Mouse (Mus musculus) forebrain, embryonic 10.5 days (tissue): Measurements from ENCODE around the gene Vps25. TPM values are rescaled to one million over a fixed set of nuclear protein-coding genes. Genes with fewer than 3 reads are reported as not detected.

Source experiments
- DNase-seq: peaks from one replicate; pipeline ENCODE4 v3.0.0-alpha.2; 2017; ENCODE audit warnings: low spot score; ENCODE audit errors: extremely low spot score
- H3K27ac ChIP-seq: fragments of 300-500 bp; sonication (generic); 2 replicates; pipeline ENCODE4 v1.5.1; 2016; ENCODE audit warnings: mild to moderate bottlenecking
- H3K27me3 ChIP-seq: fragments of 300-500 bp; sonication (generic); 2 replicates; pipeline ENCODE4 v1.6.1; 2016; ENCODE audit warnings: mild to moderate bottlenecking; ENCODE audit not compliant: poor library complexity, severe bottlenecking
- H3K36me3 ChIP-seq: fragments of 300-500 bp; sonication (generic); replicated peaks from 2 replicates; pipeline ENCODE4 v1.6.1; 2016; ENCODE audit warnings: mild to moderate bottlenecking, moderate library complexity
- H3K4me1 ChIP-seq: fragments of 300-500 bp; sonication (generic); 2 replicates; pipeline ENCODE4 v1.6.1; 2016
- H3K4me3 ChIP-seq: fragments of 300-500 bp; sonication (generic); 2 replicates; pipeline ENCODE4 v1.5.1; 2016; ENCODE audit warnings: mild to moderate bottlenecking, moderate library complexity
- H3K9me3 ChIP-seq: fragments of 300-500 bp; sonication (generic); 2 replicates; pipeline ENCODE4 v1.6.1; 2016; ENCODE audit warnings: mild to moderate bottlenecking, moderate library complexity
- WGBS: fragments of 180-500 bp; shearing (Covaris S2); methylation state at CpG from one replicate; pipeline ENCODE4 v1.1.7; 2016; 5-methylcytosine and 5-hydroxymethylcytosine counted together
- polyA plus RNA-seq: library from polyadenylated mRNA; unstranded; fragments of >200 nt; fragmentation: Nextera tagmentation; extraction: Ambion mirVana; gene quantifications from 2 replicates; pipeline ENCODE4 v1.2.1, GENCODE M21; 2016

The Vps25 gene
- 128 and 129 TPM in 2 replicates for polyA plus RNA-seq

- peaks cover 20% of the 10 kb centered on the region for H3K4me1 ChIP-seq
- H3K27ac ChIP-seq = peak within 1 kb of the TSS; percentile 92
- peak; percentile 88 for DNase-seq
- no peaks in the 10 kb centered on the region for H3K27me3 ChIP-seq
- H3K36me3 ChIP-seq = peaks cover 27% of the 10 kb centered on the region
- under 1% methylated on average over 40 of the region's 40 CpGs for WGBS
- H3K4me3 ChIP-seq = peak within 1 kb of the TSS; percentile 78
- H3K9me3 ChIP-seq = no peaks in the 10 kb centered on the region
Measured at GRCm38 (mm10) chr11:101253613-101254389, at the start of gene Vps25. Gene Vps25, plus strand, starts transcription at chr11:101253707.

- peaks cover 38% of the 10 kb centered on the region for H3K36me3 ChIP-seq
- DNase-seq = no peak
- H3K27me3 ChIP-seq = no peaks in the 10 kb centered on the region
- H3K4me3 ChIP-seq = no peak overlapping the region
- no peaks in the 10 kb centered on the region for H3K9me3 ChIP-seq
- 59% methylated on average over 3 of the region's 3 CpGs for WGBS
- no peak overlapping the region for H3K27ac ChIP-seq
- H3K4me1 ChIP-seq = no peaks in the 10 kb centered on the region
Measured at GRCm38 (mm10) chr11:101211970-101212369, 41.5 kb upstream of the Vps25 start.

- Histone ChIP-seq H3K36me3 (peaks cover 18% of the 10 kb centered on the region), H3K27me3 (no peaks in the 10 kb centered on the region), H3K27ac (no peak overlapping the region), H3K4me1 (no peaks in the 10 kb centered on the region), H3K9me3 (no peaks in the 10 kb centered on the region), H3K4me3 (no peak overlapping the region)
- WGBS = 91% methylated on average over 5 of the region's 5 CpGs
- DNase-seq = no peak
Measured at GRCm38 (mm10) chr11:101216936-101217335, 36.6 kb upstream of the Vps25 start.

GRCm38 (mm10) chr11:101218436-101219055 is 35.0 kb upstream of the Vps25 start:
- 86% methylated on average over 10 of the region's 10 CpGs for WGBS
- no peak for DNase-seq
- no peaks in the 10 kb centered on the region for H3K27me3 ChIP-seq

GRCm38 (mm10) chr11:101220853-101221252 is 32.7 kb upstream of the Vps25 start:
- Histone ChIP-seq H3K27me3 (no peaks in the 10 kb centered on the region), H3K36me3 (no peaks in the 10 kb centered on the region), H3K4me3 (no peak overlapping the region), H3K9me3 (no peaks in the 10 kb centered on the region), H3K27ac (no peak overlapping the region), H3K4me1 (peaks cover 5% of the 10 kb centered on the region)
- no peak for DNase-seq
- 71% methylated on average over 2 of the region's 2 CpGs for WGBS

More at GRCm38 (mm10) chr11:101218436-101219055, 35.0 kb upstream of the Vps25 start:
- Histone ChIP-seq H3K4me1 (no peaks in the 10 kb centered on the region), H3K27ac (no peak overlapping the region), H3K4me3 (no peak overlapping the region), H3K36me3 (peaks cover 10% of the 10 kb centered on the region; the same call in 1 of the 2 replicates), H3K9me3 (no peaks in the 10 kb centered on the region)

- WGBS = 92% methylated on average over 8 of the region's 8 CpGs
Measured at GRCm38 (mm10) chr11:101221306-101221986, 32.1 kb upstream of the Vps25 start.

GRCm38 (mm10) chr11:101224337-101224736 is 29.2 kb upstream of the Vps25 start:
- no peaks in the 10 kb centered on the region for H3K36me3 ChIP-seq
- H3K9me3 ChIP-seq = no peaks in the 10 kb centered on the region
- no peak overlapping the region for H3K4me3 ChIP-seq
- no peaks in the 10 kb centered on the region for H3K27me3 ChIP-seq
- H3K27ac ChIP-seq = no peak overlapping the region
- no peak for DNase-seq
- peaks cover 16% of the 10 kb centered on the region for H3K4me1 ChIP-seq
- 93% methylated on average over 3 of the region's 3 CpGs for WGBS

More at GRCm38 (mm10) chr11:101221306-101221986, 32.1 kb upstream of the Vps25 start:
- DNase-seq = no peak
- peaks cover 11% of the 10 kb centered on the region for H3K4me1 ChIP-seq
- H3K9me3 ChIP-seq = no peaks in the 10 kb centered on the region
- H3K27me3 ChIP-seq = no peaks in the 10 kb centered on the region
- H3K36me3 ChIP-seq = no peaks in the 10 kb centered on the region
- no peak overlapping the region for H3K27ac ChIP-seq
- H3K4me3 ChIP-seq = no peak overlapping the region

GRCm38 (mm10) chr11:101225331-101226064 is 28.0 kb upstream of the Vps25 start:
- no peaks in the 10 kb centered on the region for H3K36me3 ChIP-seq
- H3K27me3 ChIP-seq = no peaks in the 10 kb centered on the region
- no peak for DNase-seq
- peak overlapping the region; percentile 97 for H3K4me3 ChIP-seq
- no peaks in the 10 kb centered on the region for H3K9me3 ChIP-seq
- peak overlapping the region; percentile 88 for H3K27ac ChIP-seq
- WGBS = 22% methylated on average over 25 of the region's 25 CpGs
- peaks cover 27% of the 10 kb centered on the region for H3K4me1 ChIP-seq

GRCm38 (mm10) chr11:101226065-101226701 is 27.3 kb upstream of the Vps25 start, which contains the start of gene Ezh1:
Gene Ezh1, minus strand, starts transcription at chr11:101226463.
- Histone ChIP-seq H3K36me3 (no peaks in the 10 kb centered on the region), H3K27me3 (no peaks in the 10 kb centered on the region), H3K9me3 (no peaks in the 10 kb centered on the region), H3K4me1 (peaks cover 34% of the 10 kb centered on the region), H3K4me3 (peak within 1 kb of the TSS; percentile 97), H3K27ac (peak within 1 kb of the TSS; percentile 88)
- WGBS = 2% methylated on average over 56 of the region's 56 CpGs
- peak; percentile 76 for DNase-seq

- Histone ChIP-seq H3K27ac (peak overlapping the region; percentile 79), H3K4me1 (peaks cover 47% of the 10 kb centered on the region), H3K4me3 (no peak overlapping the region), H3K9me3 (no peaks in the 10 kb centered on the region), H3K27me3 (no peaks in the 10 kb centered on the region), H3K36me3 (no peaks in the 10 kb centered on the region)
- 33% methylated on average over 8 of the region's 8 CpGs for WGBS
- DNase-seq = no peak
Measured at GRCm38 (mm10) chr11:101229361-101229900, 24.1 kb upstream of the Vps25 start.

- no peak for DNase-seq
- Histone ChIP-seq H3K4me1 (peaks cover 47% of the 10 kb centered on the region), H3K27me3 (no peaks in the 10 kb centered on the region), H3K4me3 (no peak overlapping the region), H3K27ac (peak overlapping the region; percentile 79), H3K9me3 (no peaks in the 10 kb centered on the region), H3K36me3 (no peaks in the 10 kb centered on the region)
- WGBS = 33% methylated on average over 2 of the region's 2 CpGs
Measured at GRCm38 (mm10) chr11:101230061-101230511, 23.4 kb upstream of the Vps25 start.
